Mouse (Mus musculus) megakaryocyte, embryonic 14.5 days (primary cell): ENCODE results near the gene Traf3.

Experiments used
- FLI1 ChIP-seq: IDR thresholded peaks from 2 replicates; pipeline ENCODE4 v1.6.1; 2012; ENCODE audit warnings: low read length, inconsistent platforms, mixed read lengths
- GATA1 ChIP-seq: IDR thresholded peaks from 3 replicates; pipeline ENCODE4 v1.6.1; 2012; ENCODE audit warnings: mixed read lengths, low read length, inconsistent platforms, borderline replicate concordance

DNA sequence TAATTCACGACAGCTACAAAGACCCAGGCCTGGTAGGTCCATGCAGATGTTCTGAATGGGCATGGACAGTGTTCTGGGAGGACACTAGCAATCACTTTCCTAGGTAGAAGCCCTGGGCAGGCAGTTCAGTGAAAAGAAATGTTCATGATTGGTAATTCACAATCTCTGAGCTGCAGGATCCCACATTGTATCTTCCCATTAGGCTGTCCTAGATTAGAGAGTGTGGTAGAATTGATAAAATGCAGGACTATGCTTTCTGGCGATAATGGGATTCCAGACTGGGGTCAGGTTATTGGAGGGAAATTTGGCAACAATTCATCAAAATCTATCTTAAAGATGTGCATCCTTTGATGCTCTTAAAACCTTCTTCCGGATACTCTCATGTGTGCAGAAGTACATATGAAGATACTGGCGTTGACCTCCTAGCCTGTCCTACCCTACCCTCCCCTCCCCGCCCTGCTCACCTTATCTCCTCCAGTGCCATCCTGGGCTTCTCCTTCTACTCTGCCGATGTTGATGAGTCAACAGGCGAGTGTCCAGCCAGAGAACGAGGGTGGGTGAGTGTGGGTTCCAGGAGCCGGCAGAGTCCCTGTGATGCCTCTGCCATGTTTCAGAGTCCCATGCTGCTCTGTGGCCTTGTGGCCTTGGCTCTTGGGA is 80.8 kb downstream of the Traf3 start:
- no peak for TF ChIP-seq GATA1
- no peak for TF ChIP-seq FLI1
